Mouse (Mus musculus): ENCODE measurements around the gene Golim4. TPM values are rescaled to one million over a fixed set of nuclear protein-coding genes. Genes with fewer than 3 reads are reported as not detected.
A peak's percentile ranks its signal among the peaks of the same experiment; 100 is the strongest.

Golim4 gene
- polyA plus RNA-seq, 1 experiment = 10.4 TPM

- H3K4me3 ChIP-seq (ENCODE audit: extremely low read depth, insufficient read depth, insufficient read length) = no peak overlapping the region
- 98% methylated on average over 1 of the region's 1 CpGs for WGBS
- DNase-seq (ENCODE audit: low read depth in 1 of 2, low spot score in 2 of 2) = no peak
- H3K4me1 ChIP-seq (ENCODE audit: control insufficient read depth, insufficient read depth, insufficient read length) = no peaks in the 10 kb centered on the region
- TF ChIP-seq CTCF (IDR thresholded peaks at IDR 0.05; ENCODE audit: extremely low read depth, insufficient read depth, insufficient read length, insufficient replicate concordance) (no peak), POLR2A (IDR thresholded peaks at IDR 0.05; ENCODE audit: low read depth, low read length) (no peak)
- H3K27me3 ChIP-seq (ENCODE audit: control insufficient read depth, insufficient read depth, low read length) = no peaks in the 10 kb centered on the region
- no peak overlapping the region for H3K27ac ChIP-seq (ENCODE audit: insufficient read depth, low read length)
- peaks cover 2% of the 10 kb centered on the region; the same call in 1 of the 2 replicates for H3K36me3 ChIP-seq (ENCODE audit: control insufficient read depth, insufficient read depth, low read length)
Measured at GRCm38 (mm10) chr3:75948003-75948402, 8.7 kb downstream of the Golim4 start.

- Histone ChIP-seq H3K36me3 (ENCODE audit: control insufficient read depth, insufficient read depth, low read length) (peaks cover 2% of the 10 kb centered on the region; the same call in 1 of the 2 replicates), H3K4me3 (ENCODE audit: extremely low read depth, insufficient read depth, insufficient read length) (no peak overlapping the region), H3K27me3 (ENCODE audit: control insufficient read depth, insufficient read depth, low read length) (no peaks in the 10 kb centered on the region), H3K4me1 (ENCODE audit: control insufficient read depth, insufficient read depth, insufficient read length) (no peaks in the 10 kb centered on the region), H3K27ac (ENCODE audit: insufficient read depth, low read length) (no peak overlapping the region)
- no peak for TF ChIP-seq POLR2A (IDR thresholded peaks at IDR 0.05; ENCODE audit: low read depth, low read length)
- DNase-seq (ENCODE audit: low read depth in 1 of 2, low spot score in 2 of 2) = no peak
- WGBS = 85% methylated on average over 12 of the region's 12 CpGs
Measured at GRCm38 (mm10) chr3:75942303-75943060, 14.3 kb downstream of the Golim4 start.

DNA sequence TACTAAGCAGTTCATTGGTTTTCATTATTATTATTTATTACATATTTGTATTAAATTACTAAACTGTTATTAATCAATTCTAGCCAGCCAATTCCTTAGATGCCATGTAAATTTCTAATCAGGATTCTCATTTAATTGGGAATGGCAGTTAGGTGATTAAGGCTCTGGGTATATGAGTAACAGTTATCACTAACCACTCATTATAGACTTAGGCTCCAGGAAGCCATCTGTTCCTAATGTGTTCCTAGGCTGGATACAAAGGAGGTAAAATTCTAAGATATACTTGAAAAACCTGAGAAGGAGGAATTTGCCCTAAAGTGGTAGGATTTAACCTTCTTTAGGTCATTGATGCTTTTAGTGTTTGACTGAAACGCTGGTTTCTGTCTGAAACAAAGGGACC is 14.9 kb downstream of the Golim4 start:
- Histone ChIP-seq H3K27ac (ENCODE audit: insufficient read depth, low read length) (no peak overlapping the region), H3K36me3 (ENCODE audit: control insufficient read depth, insufficient read depth, low read length) (peaks cover 2% of the 10 kb centered on the region; the same call in 1 of the 2 replicates), H3K4me3 (ENCODE audit: extremely low read depth, insufficient read depth, insufficient read length) (no peak overlapping the region), H3K27me3 (ENCODE audit: control insufficient read depth, insufficient read depth, low read length) (no peaks in the 10 kb centered on the region), H3K4me1 (ENCODE audit: control insufficient read depth, insufficient read depth, insufficient read length) (no peaks in the 10 kb centered on the region)
- no peak for TF ChIP-seq CTCF (IDR thresholded peaks at IDR 0.05; ENCODE audit: extremely low read depth, insufficient read depth, insufficient read length, insufficient replicate concordance)
- TF ChIP-seq POLR2A (IDR thresholded peaks at IDR 0.05; ENCODE audit: low read depth, low read length) = no peak
- 96% methylated on average over 1 of the region's 1 CpGs for WGBS
- no peak for DNase-seq (ENCODE audit: low read depth in 1 of 2, low spot score in 2 of 2)

DNA sequence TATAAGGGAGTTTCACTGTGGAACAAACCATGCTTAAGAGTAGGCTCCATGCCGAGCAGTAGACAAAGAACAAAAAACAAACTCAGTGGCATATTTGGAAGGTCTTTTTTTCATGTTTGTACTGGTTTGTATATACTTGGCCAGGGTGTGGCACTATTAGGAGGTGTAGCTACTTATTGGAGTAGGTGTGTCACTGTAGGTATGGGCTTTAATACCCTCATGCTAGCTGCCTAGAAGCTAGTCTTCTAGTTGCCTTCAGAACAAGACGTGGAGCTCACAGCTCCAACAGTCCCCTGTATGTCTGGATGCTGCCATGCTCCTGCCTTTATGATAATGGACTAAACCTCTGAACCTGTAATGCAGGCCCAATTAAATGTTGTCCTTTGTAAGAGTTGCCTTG is 20.6 kb downstream of the Golim4 start:
- Histone ChIP-seq H3K36me3 (ENCODE audit: control insufficient read depth, insufficient read depth, low read length) (no peaks in the 10 kb centered on the region), H3K27ac (ENCODE audit: insufficient read depth, low read length) (no peak overlapping the region), H3K4me1 (ENCODE audit: control insufficient read depth, insufficient read depth, insufficient read length) (no peaks in the 10 kb centered on the region), H3K4me3 (ENCODE audit: extremely low read depth, insufficient read depth, insufficient read length) (no peak overlapping the region), H3K27me3 (ENCODE audit: control insufficient read depth, insufficient read depth, low read length) (no peaks in the 10 kb centered on the region)
- WGBS = 92% methylated on average over 2 of the region's 2 CpGs
- DNase-seq (ENCODE audit: low read depth in 1 of 2, low spot score in 2 of 2) = no peak
- TF ChIP-seq CTCF (IDR thresholded peaks at IDR 0.05; ENCODE audit: extremely low read depth, insufficient read depth, insufficient read length, insufficient replicate concordance) = no peak
- TF ChIP-seq POLR2A (IDR thresholded peaks at IDR 0.05; ENCODE audit: low read depth, low read length) = no peak

DNA sequence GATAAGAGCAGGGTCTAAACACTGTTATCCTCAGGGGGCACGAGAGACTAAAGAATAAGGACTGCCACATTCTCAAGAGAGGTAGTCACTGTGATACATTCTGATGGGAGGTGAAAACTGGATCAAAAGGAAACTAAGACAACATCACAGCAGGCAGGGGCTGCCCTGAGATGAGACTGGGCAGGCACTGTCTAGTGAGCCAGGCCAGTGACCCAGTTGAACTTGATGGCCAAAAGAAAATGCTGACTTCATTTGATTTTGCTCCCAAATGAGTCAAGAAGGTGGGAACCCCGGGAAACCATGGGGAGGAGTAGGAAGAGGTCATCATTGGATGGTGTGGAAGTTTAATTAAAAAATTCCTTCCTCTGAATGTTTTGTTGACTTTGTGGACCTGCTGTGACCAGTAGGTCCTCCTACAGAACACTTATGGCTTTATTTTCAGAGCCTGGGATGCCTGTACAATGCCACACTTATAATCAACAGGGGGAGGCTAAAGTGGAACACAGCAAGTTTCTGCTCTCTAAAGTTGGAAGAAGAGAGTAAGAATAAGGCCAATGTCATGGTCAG is 26.0 kb downstream of the Golim4 start:
- DNase-seq (ENCODE audit: low read depth in 1 of 2, low spot score in 2 of 2) = no peak
- Histone ChIP-seq H3K36me3 (ENCODE audit: control insufficient read depth, insufficient read depth, low read length) (no peaks in the 10 kb centered on the region), H3K4me3 (ENCODE audit: extremely low read depth, insufficient read depth, insufficient read length) (no peak overlapping the region), H3K27ac (ENCODE audit: insufficient read depth, low read length) (no peak overlapping the region), H3K4me1 (ENCODE audit: control insufficient read depth, insufficient read depth, insufficient read length) (peaks cover 3% of the 10 kb centered on the region; the same call in 1 of the 2 replicates), H3K27me3 (ENCODE audit: control insufficient read depth, insufficient read depth, low read length) (no peaks in the 10 kb centered on the region)
- WGBS = 82% methylated on average over 2 of the region's 2 CpGs
- TF ChIP-seq CTCF (IDR thresholded peaks at IDR 0.05; ENCODE audit: extremely low read depth, insufficient read depth, insufficient read length, insufficient replicate concordance) = no peak
- no peak for TF ChIP-seq POLR2A (IDR thresholded peaks at IDR 0.05; ENCODE audit: low read depth, low read length)

- no peak for DNase-seq (ENCODE audit: low read depth in 1 of 2, low spot score in 2 of 2)
- WGBS = 57% methylated on average over 7 of the region's 7 CpGs
- H3K36me3 ChIP-seq (ENCODE audit: control insufficient read depth, insufficient read depth, low read length) = no peaks in the 10 kb centered on the region
- H3K27ac ChIP-seq (ENCODE audit: insufficient read depth, low read length) = peak overlapping the region; percentile 9; the same call in 1 of the 2 replicates
- H3K27me3 ChIP-seq (ENCODE audit: control insufficient read depth, insufficient read depth, low read length) = no peaks in the 10 kb centered on the region
- H3K4me1 ChIP-seq (ENCODE audit: control insufficient read depth, insufficient read depth, insufficient read length) = peaks cover 3% of the 10 kb centered on the region; the same call in 1 of the 2 replicates
- TF ChIP-seq CTCF (IDR thresholded peaks at IDR 0.05; ENCODE audit: extremely low read depth, insufficient read depth, insufficient read length, insufficient replicate concordance) (no peak), POLR2A (IDR thresholded peaks at IDR 0.05; ENCODE audit: low read depth, low read length) (no peak)
- no peak overlapping the region for H3K4me3 ChIP-seq (ENCODE audit: extremely low read depth, insufficient read depth, insufficient read length)
Measured at GRCm38 (mm10) chr3:75929926-75930548, 26.7 kb downstream of the Golim4 start.
